Mouse (Mus musculus): ENCODE data around the gene Fbxo11. TPM values are rescaled to one million over a fixed set of nuclear protein-coding genes. Genes with fewer than 3 reads are reported as not detected.
A peak's percentile ranks its signal among the peaks of the same experiment; 100 is the strongest.
"Not testable (repeated sequence)": the region's sequence is repeated elsewhere in the genome, so short reads cannot be mapped to it uniquely, and the experiment has no call there.

The Fbxo11 gene
- total and polyA plus RNA-seq, 2 experiments = 5.1 to 17.1 TPM

- Histone ChIP-seq H3K4me1 (ENCODE audit: control insufficient read depth, insufficient read depth, low read length) (peaks cover 2% of the 10 kb centered on the region; the same call in 1 of the 2 replicates), H3K9ac (ENCODE audit: low read depth, low read length) (no peak overlapping the region), H3K27me3 (ENCODE audit: control insufficient read depth, insufficient read depth, low read length) (no peaks in the 10 kb centered on the region), H3K4me3 (ENCODE audit: insufficient read depth, low read depth, low read length) (no peak overlapping the region), H3K36me3 (ENCODE audit: control insufficient read depth, insufficient read depth, low read length) (no peaks in the 10 kb centered on the region), H3K27ac (replicated peaks; ENCODE audit: insufficient read depth, low read depth, low read length) (no peak overlapping the region), H3K79me2 (ENCODE audit: control insufficient read depth, insufficient read depth, low read length) (no peaks in the 10 kb centered on the region; the same call in 1 of the 2 replicates)
- 70% methylated on average over 9 of the region's 9 CpGs for WGBS
- no peak for TF ChIP-seq CTCF (IDR thresholded peaks at IDR 0.05; ENCODE audit: low read depth, low read length)
- TF ChIP-seq POLR2A (IDR thresholded peaks at IDR 0.05; ENCODE audit: extremely low read depth, insufficient read depth, low read length) = no peak
- DNase-seq (ENCODE audit: extremely low read depth, low read depth, low spot score) = no peak
Measured at GRCm38 (mm10) chr17:87976154-87976806, 88.8 kb downstream of the Fbxo11 start.

GRCm38 (mm10) chr17:87975229-87975853 is 89.8 kb downstream of the Fbxo11 start:
- 2% methylated on average over 67 of the region's 68 CpGs for WGBS
- Histone ChIP-seq H3K27ac (replicated peaks; ENCODE audit: insufficient read depth, low read depth, low read length) (peak overlapping the region; percentile 36; the same call in 1 of the 2 replicates), H3K4me3 (ENCODE audit: insufficient read depth, low read depth, low read length) (peak overlapping the region; percentile 88), H3K79me2 (ENCODE audit: control insufficient read depth, insufficient read depth, low read length) (no peaks in the 10 kb centered on the region; the same call in 1 of the 2 replicates), H3K27me3 (ENCODE audit: control insufficient read depth, insufficient read depth, low read length) (no peaks in the 10 kb centered on the region), H3K9ac (ENCODE audit: low read depth, low read length) (peak overlapping the region; percentile 78), H3K4me1 (ENCODE audit: control insufficient read depth, insufficient read depth, low read length) (peaks cover 2% of the 10 kb centered on the region; the same call in 1 of the 2 replicates), H3K36me3 (ENCODE audit: control insufficient read depth, insufficient read depth, low read length) (no peaks in the 10 kb centered on the region)
- DNase-seq (ENCODE audit: extremely low read depth, low read depth, low spot score) = peak; percentile 40
- TF ChIP-seq POLR2A (IDR thresholded peaks at IDR 0.05; ENCODE audit: extremely low read depth, insufficient read depth, low read length) (no peak), CTCF (IDR thresholded peaks at IDR 0.05; ENCODE audit: low read depth, low read length) (no peak)

GRCm38 (mm10) chr17:87974629-87975228 is 90.4 kb downstream of the Fbxo11 start, which contains the start of gene Msh6:
TSS of gene Msh6 (plus strand) at chr17:87975062.
- TF ChIP-seq POLR2A (IDR thresholded peaks at IDR 0.05; ENCODE audit: extremely low read depth, insufficient read depth, low read length) = peak; percentile 68
- no peak for TF ChIP-seq CTCF (IDR thresholded peaks at IDR 0.05; ENCODE audit: low read depth, low read length)
- Histone ChIP-seq H3K27ac (replicated peaks; ENCODE audit: insufficient read depth, low read depth, low read length) (peak within 1 kb of the TSS; percentile 36; the same call in 1 of the 2 replicates), H3K79me2 (ENCODE audit: control insufficient read depth, insufficient read depth, low read length) (no peaks in the 10 kb centered on the region; the same call in 1 of the 2 replicates), H3K27me3 (ENCODE audit: control insufficient read depth, insufficient read depth, low read length) (no peaks in the 10 kb centered on the region), H3K4me1 (ENCODE audit: control insufficient read depth, insufficient read depth, low read length) (peaks cover 2% of the 10 kb centered on the region; the same call in 1 of the 2 replicates), H3K9ac (ENCODE audit: low read depth, low read length) (peak within 1 kb of the TSS; percentile 78), H3K36me3 (ENCODE audit: control insufficient read depth, insufficient read depth, low read length) (no peaks in the 10 kb centered on the region), H3K4me3 (ENCODE audit: insufficient read depth, low read depth, low read length) (peak within 1 kb of the TSS; percentile 88)
- peak; percentile 78 for DNase-seq (ENCODE audit: extremely low read depth, low read depth, low spot score)
- WGBS = under 1% methylated on average over 62 of the region's 63 CpGs

GRCm38 (mm10) chr17:87973261-87974167 is 91.6 kb downstream of the Fbxo11 start:
- WGBS = 82% methylated on average over 10 of the region's 10 CpGs
- H3K4me3 ChIP-seq (ENCODE audit: insufficient read depth, low read depth, low read length) = no peak overlapping the region
- H3K4me1 ChIP-seq (ENCODE audit: control insufficient read depth, insufficient read depth, low read length) = peaks cover 2% of the 10 kb centered on the region; the same call in 1 of the 2 replicates
- H3K27me3 ChIP-seq (ENCODE audit: control insufficient read depth, insufficient read depth, low read length) = no peaks in the 10 kb centered on the region
- no peak overlapping the region for H3K9ac ChIP-seq (ENCODE audit: low read depth, low read length)
- no peak for TF ChIP-seq POLR2A (IDR thresholded peaks at IDR 0.05; ENCODE audit: extremely low read depth, insufficient read depth, low read length)
- TF ChIP-seq CTCF (IDR thresholded peaks at IDR 0.05; ENCODE audit: low read depth, low read length) = no peak
- no peak for DNase-seq (ENCODE audit: extremely low read depth, low read depth, low spot score)
- H3K36me3 ChIP-seq (ENCODE audit: control insufficient read depth, insufficient read depth, low read length) = no peaks in the 10 kb centered on the region
- H3K79me2 ChIP-seq (ENCODE audit: control insufficient read depth, insufficient read depth, low read length) = no peaks in the 10 kb centered on the region; the same call in 1 of the 2 replicates
- no peak overlapping the region for H3K27ac ChIP-seq (replicated peaks; ENCODE audit: insufficient read depth, low read depth, low read length)

GRCm38 (mm10) chr17:87972856-87973255 is 92.2 kb downstream of the Fbxo11 start:
- WGBS = 76% methylated on average over 5 of the region's 5 CpGs
- TF ChIP-seq CTCF (IDR thresholded peaks at IDR 0.05; ENCODE audit: low read depth, low read length) (no peak), POLR2A (IDR thresholded peaks at IDR 0.05; ENCODE audit: extremely low read depth, insufficient read depth, low read length) (no peak)
- Histone ChIP-seq H3K79me2 (ENCODE audit: control insufficient read depth, insufficient read depth, low read length) (no peaks in the 10 kb centered on the region; the same call in 1 of the 2 replicates), H3K36me3 (ENCODE audit: control insufficient read depth, insufficient read depth, low read length) (no peaks in the 10 kb centered on the region), H3K27ac (replicated peaks; ENCODE audit: insufficient read depth, low read depth, low read length) (no peak overlapping the region), H3K9ac (ENCODE audit: low read depth, low read length) (no peak overlapping the region), H3K4me3 (ENCODE audit: insufficient read depth, low read depth, low read length) (no peak overlapping the region), H3K4me1 (ENCODE audit: control insufficient read depth, insufficient read depth, low read length) (peaks cover 2% of the 10 kb centered on the region; the same call in 1 of the 2 replicates), H3K27me3 (ENCODE audit: control insufficient read depth, insufficient read depth, low read length) (no peaks in the 10 kb centered on the region)
- DNase-seq (ENCODE audit: extremely low read depth, low read depth, low spot score) = no peak

- WGBS = 87% methylated on average over 15 of the region's 15 CpGs
- H3K36me3 ChIP-seq (ENCODE audit: control insufficient read depth, insufficient read depth, low read length) = not testable (repeated sequence)
Measured at GRCm38 (mm10) chr17:87971696-87972591, 93.1 kb downstream of the Fbxo11 start.

GRCm38 (mm10) chr17:87968483-87968926 is 96.6 kb downstream of the Fbxo11 start:
- H3K4me1 ChIP-seq (ENCODE audit: control insufficient read depth, insufficient read depth, low read length); H3K27me3 ChIP-seq (ENCODE audit: control insufficient read depth, insufficient read depth, low read length); H3K9ac ChIP-seq (ENCODE audit: low read depth, low read length); H3K36me3 ChIP-seq (ENCODE audit: control insufficient read depth, insufficient read depth, low read length); H3K79me2 ChIP-seq (ENCODE audit: control insufficient read depth, insufficient read depth, low read length); H3K4me3 ChIP-seq (ENCODE audit: insufficient read depth, low read depth, low read length); H3K27ac ChIP-seq (replicated peaks; ENCODE audit: insufficient read depth, low read depth, low read length); DNase-seq (ENCODE audit: extremely low read depth, low read depth, low spot score): not testable (repeated sequence)
- 47% methylated on average over 7 of the region's 8 CpGs for WGBS

More at GRCm38 (mm10) chr17:87971696-87972591, 93.1 kb downstream of the Fbxo11 start:
- DNase-seq (ENCODE audit: extremely low read depth, low read depth, low spot score); H3K4me1 ChIP-seq (ENCODE audit: control insufficient read depth, insufficient read depth, low read length); H3K27ac ChIP-seq (replicated peaks; ENCODE audit: insufficient read depth, low read depth, low read length); H3K4me3 ChIP-seq (ENCODE audit: insufficient read depth, low read depth, low read length); H3K9ac ChIP-seq (ENCODE audit: low read depth, low read length); H3K27me3 ChIP-seq (ENCODE audit: control insufficient read depth, insufficient read depth, low read length); H3K79me2 ChIP-seq (ENCODE audit: control insufficient read depth, insufficient read depth, low read length): not testable (repeated sequence)
